Mouse (Mus musculus): ENCODE results near the gene Gpr156. TPM values are rescaled to one million over a fixed set of nuclear protein-coding genes. Genes with fewer than 3 reads are reported as not detected.

Gpr156 gene
- total RNA-seq (2015; ENCODE audit: low replicate concordance) (not detected in 2 replicates), total RNA-seq (2017; ENCODE audit: low replicate concordance) (not detected in 2 replicates)

DNA sequence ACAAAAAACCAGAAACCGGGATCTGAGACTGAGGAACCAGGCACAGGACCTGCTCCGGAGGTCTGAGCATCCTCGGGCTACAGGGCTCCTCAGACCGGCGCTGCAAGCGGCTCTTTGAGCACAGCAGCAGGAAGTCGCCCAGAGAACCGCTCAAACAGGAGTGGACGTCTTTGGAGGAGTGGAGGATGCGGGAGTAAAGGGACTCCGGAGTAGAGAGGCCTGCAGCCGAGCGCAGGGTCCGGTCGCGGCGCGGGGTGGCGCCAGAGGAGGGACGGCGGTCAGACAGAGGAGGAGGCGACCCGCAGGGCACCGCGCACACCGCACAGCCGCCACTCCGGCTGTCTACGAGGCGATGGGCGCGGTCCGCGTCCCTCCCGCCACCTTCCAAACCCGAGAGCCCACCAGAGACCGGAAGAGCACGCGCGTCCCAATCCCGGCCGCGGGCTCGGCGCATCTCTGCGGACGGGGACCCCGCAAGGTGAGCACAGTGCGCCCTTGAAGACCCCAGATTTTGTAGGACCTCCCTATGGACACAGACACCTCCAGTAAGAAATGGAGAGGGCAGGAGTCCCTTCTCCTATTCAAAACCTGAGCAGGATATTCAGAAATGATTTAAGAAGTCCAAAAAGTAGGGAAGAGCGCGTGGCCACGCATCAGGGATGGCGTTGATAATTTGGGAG, at the start of gene Gpr156:
Gene Gpr156, plus strand, starts transcription at position 359 of the 680 bp plus-strand sequence.
- ATAC-seq (replicated peaks; ENCODE audit: low FRiP score, poor library complexity, severe bottlenecking), result no peak

GRCm38 (mm10) chr16:37867791-37868505, 48.3 kb upstream of the Gpr156 start, which contains the start of gene Lrrc58:
Gene Lrrc58, plus strand, starts transcription at chr16:37868389.
- ATAC-seq (replicated peaks; ENCODE audit: low FRiP score, poor library complexity, severe bottlenecking), result no peak

- ATAC-seq (replicated peaks; ENCODE audit: low FRiP score, poor library complexity, severe bottlenecking), result no peak
Observed at GRCm38 (mm10) chr16:37868506-37869469, 47.5 kb upstream of the Gpr156 start.

- no peak for ATAC-seq (replicated peaks; ENCODE audit: low FRiP score, poor library complexity, severe bottlenecking)
Observed at GRCm38 (mm10) chr16:37869470-37870231, 46.6 kb upstream of the Gpr156 start.

DNA sequence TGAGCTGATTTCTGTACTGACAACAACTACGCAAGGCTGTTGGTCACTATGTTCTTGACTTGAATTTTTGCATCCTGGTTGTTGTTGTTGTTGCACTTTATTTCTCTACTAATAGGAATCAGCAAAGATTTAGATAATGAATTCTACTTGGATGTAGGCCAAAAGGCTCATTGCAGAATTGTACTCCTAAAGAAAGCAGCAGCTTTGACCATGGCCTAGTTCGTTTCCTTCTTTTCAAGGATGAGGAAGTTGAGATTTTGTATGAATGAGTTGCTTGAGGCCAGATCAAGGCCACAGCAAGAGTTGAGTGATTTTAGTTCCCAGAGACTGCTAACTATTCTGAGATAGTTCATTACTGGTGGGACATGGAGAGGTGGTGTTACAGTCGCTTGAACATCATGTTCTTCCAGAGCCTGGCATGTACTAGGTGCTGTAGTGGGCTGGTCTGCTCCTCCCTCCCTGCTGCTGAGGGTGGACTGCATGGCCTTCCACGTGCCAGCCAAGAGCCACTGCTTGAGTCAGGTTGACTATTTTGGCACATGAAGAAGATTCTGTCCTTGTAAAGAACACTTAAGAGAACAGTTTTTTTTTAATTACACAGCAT, 45.1 kb upstream of the Gpr156 start:
- ATAC-seq (replicated peaks; ENCODE audit: low FRiP score, poor library complexity, severe bottlenecking), result no peak

DNA sequence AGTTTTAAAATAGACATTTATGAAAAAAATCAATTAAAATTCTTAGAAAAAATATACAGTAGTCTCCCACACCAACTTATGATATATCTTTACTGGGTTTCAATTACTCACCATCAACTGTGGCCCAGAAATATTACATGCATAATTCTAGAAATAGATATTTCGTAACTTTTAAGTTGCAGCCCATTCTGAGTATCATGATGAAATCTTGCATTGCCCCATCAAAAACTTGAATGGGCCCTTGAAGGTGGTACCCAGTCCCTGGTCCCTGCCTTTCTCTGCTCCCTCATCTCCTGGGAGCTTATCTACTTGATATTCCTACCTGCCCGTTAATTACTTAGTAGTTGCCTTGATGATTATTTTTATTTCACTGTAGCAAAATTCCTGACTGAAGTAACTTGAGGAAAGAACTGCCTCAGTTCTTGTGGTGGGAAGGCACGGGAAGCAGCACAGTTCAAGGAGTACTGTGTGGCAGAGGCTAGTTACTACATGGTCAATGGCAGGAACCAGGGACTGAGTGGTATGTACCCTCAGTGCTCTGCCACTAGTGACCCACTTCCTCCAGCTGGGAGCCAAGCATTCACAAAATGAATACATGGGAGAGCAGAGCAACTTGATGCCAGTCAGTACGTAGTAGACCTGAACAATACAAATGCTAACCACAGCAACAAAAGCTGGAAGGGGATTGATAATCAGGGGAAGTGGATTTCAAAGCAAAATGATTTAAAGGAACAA, 41.6 kb upstream of the Gpr156 start:
- ATAC-seq (replicated peaks; ENCODE audit: low FRiP score, poor library complexity, severe bottlenecking), result no peak

GRCm38 (mm10) chr16:37877406-37877805, 38.9 kb upstream of the Gpr156 start:
- ATAC-seq (replicated peaks; ENCODE audit: low FRiP score, poor library complexity, severe bottlenecking), result no peak

- no peak for ATAC-seq (replicated peaks; ENCODE audit: low FRiP score, poor library complexity, severe bottlenecking)
Observed at GRCm38 (mm10) chr16:37878951-37879505, 37.3 kb upstream of the Gpr156 start.

DNA sequence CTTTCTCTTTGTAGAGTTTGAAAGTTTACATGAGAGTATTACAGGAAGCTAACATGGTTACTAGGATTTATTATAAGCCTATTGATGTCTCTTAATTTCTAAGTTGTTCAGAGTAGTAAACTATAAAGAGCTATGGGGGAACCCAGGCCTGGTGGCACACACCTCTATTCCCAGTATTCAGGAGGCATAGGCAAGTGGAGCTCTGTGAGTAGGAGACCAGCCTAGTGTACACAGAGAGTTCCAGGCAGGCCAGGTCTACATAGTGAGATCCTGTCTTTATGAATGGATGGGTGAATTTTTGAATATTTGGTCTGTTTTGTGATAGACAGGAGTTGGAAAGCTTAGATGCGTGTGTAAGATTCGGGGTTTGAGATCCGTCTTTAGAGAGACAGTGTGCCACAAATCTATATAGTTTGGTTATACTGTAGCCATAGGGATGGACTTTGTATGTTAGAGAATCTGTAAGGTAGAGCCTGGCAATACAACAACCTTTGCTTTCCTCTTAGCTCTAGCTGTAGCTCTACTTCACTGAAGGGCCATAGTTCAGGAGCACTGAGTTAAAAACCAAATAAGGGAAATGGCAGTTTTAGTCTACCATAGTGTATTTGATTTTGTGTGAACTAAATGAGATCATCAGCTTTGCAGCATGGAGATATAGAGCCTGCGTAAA, 36.4 kb upstream of the Gpr156 start:
- ATAC-seq (replicated peaks; ENCODE audit: low FRiP score, poor library complexity, severe bottlenecking), result no peak

DNA sequence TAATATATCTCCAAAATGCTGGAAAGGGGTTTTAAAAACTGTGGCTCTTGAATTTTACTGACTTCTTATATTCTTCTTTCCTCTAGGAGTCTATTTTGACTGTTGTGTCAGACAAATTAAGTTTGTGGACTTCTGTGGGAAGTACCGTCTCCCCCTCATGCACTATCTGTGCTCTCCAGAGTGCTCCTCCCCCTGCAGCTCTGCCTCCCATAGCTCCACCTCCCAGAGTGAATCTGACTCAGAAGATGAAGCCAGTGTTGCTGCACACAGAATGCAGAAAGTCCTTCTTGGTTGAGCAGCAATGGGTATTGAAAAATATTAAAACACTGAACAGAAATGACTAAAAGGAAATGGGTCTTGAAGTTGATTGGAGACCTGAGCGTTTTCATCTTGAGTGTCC, 35.1 kb upstream of the Gpr156 start:
- ATAC-seq (replicated peaks; ENCODE audit: low FRiP score, poor library complexity, severe bottlenecking), result no peak

DNA sequence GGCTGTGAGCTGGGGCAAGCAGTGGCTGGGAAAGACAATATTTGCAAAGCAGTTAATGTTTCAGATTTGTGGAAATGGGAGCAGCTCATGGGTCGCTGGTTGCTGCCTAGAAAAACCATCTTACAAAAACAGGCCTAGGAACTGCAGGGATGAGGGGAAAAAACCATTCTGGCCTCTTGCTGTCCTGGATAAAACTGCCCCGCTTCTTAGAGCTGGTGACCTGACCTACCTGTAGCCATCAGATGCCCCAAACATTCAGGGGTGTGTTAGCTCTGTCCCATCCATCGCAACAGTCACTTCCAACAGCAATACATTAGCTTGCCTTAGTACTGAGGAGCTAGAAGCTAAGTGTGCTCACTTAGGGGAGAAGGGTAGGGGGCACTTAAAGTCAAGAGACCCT, 27.3 kb upstream of the Gpr156 start:
- ATAC-seq (replicated peaks; ENCODE audit: low FRiP score, poor library complexity, severe bottlenecking), result no peak

DNA sequence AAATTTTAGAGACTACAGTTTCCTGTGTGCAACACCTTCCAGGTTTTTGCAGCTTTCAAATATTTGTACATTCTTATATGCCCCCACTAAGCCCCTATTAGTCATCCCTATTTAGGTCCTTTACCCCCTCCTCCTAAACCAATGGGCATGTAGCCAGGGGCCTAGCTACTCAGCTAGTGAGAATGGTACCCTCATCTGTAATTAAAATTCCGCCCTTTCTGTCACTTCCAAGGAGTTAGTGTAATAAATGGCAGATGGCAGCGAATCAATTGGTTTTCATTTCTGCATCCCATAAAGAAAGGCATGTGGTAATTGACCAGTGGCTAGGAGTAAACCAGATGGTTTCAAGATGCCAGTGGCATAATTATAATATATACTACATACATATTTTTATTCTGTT, 23.6 kb upstream of the Gpr156 start:
- no peak for ATAC-seq (replicated peaks; ENCODE audit: low FRiP score, poor library complexity, severe bottlenecking)

DNA sequence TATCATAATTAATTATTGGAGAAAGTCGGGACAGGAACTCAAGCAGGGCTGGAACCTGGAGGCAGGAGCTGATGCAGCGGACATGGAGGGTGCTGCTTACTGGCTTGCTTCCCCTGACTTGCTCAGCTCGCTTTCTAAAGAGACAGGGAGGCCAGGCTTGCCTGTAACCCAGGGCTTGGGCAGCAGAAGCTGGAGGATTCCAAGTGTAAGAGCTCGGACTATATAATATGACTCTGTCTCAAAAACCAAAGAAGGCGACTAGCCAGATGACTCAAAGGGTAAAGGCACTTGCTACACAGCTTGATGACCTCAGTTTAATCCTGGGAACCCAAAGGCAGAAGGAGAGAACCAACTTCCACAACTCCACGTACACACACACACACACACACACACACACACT, 22.9 kb upstream of the Gpr156 start:
- ATAC-seq (replicated peaks; ENCODE audit: low FRiP score, poor library complexity, severe bottlenecking), result no peak

DNA sequence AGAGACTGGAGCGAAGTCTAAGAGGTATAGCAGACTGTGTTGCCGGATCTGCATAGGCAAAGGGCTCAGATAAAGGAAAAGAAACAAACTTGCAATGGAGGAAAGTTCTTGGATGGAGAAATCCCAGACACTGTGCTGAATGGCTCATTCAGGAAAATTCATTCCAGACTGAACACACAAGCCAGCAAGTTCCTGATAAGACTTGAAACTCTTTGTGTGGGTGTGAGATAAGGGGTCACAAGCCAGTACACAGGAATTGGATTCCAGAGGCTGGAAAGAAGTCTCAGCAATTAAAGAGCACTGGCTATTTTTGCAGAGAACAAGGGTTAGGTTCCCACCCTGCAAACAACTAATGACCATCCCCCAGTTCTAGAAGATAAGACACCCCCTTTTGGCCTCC, 22.4 kb upstream of the Gpr156 start:
- no peak for ATAC-seq (replicated peaks; ENCODE audit: low FRiP score, poor library complexity, severe bottlenecking)

GRCm38 (mm10) chr16:37898790-37899189, 17.5 kb upstream of the Gpr156 start:
- no peak for ATAC-seq (replicated peaks; ENCODE audit: low FRiP score, poor library complexity, severe bottlenecking)

DNA sequence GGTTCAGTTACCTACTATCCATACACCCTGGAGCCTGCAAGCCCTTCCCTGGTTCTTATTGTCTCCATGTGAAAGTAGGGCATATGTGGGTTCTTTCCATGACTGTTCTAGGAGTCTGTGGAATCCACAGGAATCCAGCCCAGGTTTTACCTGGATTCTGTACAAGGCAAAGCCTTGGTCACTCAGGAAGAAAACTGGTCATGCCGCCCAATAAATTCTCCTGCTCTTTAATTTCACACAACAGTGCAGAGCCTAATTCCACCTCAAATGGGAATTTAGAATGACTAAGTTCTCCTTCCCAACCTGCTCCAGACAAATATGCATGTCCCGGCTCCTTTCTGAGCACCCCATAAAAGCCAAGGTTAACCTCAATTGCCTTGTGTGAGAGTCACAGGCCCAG, 16.9 kb upstream of the Gpr156 start:
- no peak for ATAC-seq (replicated peaks; ENCODE audit: low FRiP score, poor library complexity, severe bottlenecking)

DNA sequence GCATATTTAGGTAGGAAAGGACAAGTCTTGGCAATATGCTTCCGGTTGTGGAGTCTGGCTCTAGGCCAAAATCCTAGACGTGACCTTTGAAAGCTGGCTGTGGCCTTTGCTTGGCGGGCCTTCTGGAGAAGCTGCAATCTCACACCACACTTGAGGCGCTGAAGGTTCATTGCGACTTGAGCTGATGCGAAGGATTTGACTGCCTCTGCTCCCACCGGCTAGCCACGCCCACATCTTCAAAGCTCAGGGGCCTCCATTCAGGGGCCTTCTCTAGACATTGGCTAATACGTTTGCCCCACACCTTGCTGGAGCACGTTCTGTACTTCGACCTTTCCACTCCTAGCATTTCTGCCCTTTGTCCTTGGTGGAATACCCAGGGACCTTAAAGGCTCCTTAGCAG, 15.0 kb upstream of the Gpr156 start:
- no peak for ATAC-seq (replicated peaks; ENCODE audit: low FRiP score, poor library complexity, severe bottlenecking)

- no peak for ATAC-seq (replicated peaks; ENCODE audit: low FRiP score, poor library complexity, severe bottlenecking)
Observed at GRCm38 (mm10) chr16:37906456-37906855, 9.8 kb upstream of the Gpr156 start.

Data from erythroblast, adult 5-6 weeks (primary cell).